Mouse (Mus musculus): Measurements from ENCODE around the gene Lhx1. TPM values are rescaled to one million over a fixed set of nuclear protein-coding genes. Genes with fewer than 3 reads are reported as not detected.

The Lhx1 gene
- polyA plus RNA-seq, 1 experiment from 2014 or later, result 0.05 TPM

DNA sequence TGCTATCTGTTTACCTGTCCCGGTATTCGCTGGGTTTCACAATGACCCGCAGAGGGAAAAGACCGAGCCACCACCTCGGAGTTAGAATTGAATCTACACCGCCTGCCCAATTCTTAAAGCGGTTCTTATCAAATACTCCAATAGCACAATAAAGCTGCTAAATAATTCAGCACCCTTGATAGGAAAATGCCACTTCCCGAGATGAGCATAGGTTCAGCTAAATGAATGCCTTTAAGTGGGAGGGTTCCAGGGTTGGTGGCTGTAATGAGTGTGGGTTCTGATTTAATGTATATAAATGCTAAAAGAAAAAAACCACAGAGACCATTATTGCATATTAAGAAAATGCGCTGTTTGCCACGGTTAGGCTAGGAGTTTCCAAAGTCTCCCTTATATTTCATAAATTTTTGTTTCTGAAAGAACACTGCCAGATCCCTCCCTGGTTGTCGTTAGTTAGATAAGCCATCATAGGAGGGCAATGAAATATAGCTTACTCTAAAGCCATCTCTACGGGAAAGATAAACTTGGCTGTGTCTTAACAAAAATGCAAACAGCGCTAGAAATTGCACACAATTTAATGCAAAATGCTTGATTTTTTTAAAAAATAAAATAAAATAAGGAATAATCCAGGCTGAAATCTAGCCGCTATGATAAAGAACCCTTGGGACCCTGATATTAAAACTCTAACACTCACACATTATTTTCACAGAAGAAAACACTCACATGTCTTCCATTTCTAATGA lies 8.7 kb downstream of the Lhx1 start:
- no peak for ATAC-seq (ENCODE audit: low read depth)
- Histone ChIP-seq H3K36me3 (ENCODE audit: control insufficient read depth, insufficient read depth) (no peaks in the 10 kb centered on the region), H3K27me3 (ENCODE audit: control insufficient read depth, insufficient read depth, low read depth, low read length) (peaks cover 72% of the 10 kb centered on the region), H3K9ac (ENCODE audit: low read depth, low read length) (no peak overlapping the region), H3K9me3 (replicated peaks; ENCODE audit: control insufficient read depth, low read length) (no peaks in the 10 kb centered on the region), H3K27ac (ENCODE audit: low read length) (no peak overlapping the region), H3K4me1 (ENCODE audit: control insufficient read depth, low read depth, low read length) (peaks cover 8% of the 10 kb centered on the region; the same call in 1 of the 2 replicates), H3K4me3 (ENCODE audit: low read depth, low read length) (no peak overlapping the region), H3K4me2 (ENCODE audit: low read depth, low read length) (no peak overlapping the region)
- 6% methylated on average over 14 of the region's 14 CpGs for WGBS (ENCODE audit: insufficient replicate concordance)

DNA sequence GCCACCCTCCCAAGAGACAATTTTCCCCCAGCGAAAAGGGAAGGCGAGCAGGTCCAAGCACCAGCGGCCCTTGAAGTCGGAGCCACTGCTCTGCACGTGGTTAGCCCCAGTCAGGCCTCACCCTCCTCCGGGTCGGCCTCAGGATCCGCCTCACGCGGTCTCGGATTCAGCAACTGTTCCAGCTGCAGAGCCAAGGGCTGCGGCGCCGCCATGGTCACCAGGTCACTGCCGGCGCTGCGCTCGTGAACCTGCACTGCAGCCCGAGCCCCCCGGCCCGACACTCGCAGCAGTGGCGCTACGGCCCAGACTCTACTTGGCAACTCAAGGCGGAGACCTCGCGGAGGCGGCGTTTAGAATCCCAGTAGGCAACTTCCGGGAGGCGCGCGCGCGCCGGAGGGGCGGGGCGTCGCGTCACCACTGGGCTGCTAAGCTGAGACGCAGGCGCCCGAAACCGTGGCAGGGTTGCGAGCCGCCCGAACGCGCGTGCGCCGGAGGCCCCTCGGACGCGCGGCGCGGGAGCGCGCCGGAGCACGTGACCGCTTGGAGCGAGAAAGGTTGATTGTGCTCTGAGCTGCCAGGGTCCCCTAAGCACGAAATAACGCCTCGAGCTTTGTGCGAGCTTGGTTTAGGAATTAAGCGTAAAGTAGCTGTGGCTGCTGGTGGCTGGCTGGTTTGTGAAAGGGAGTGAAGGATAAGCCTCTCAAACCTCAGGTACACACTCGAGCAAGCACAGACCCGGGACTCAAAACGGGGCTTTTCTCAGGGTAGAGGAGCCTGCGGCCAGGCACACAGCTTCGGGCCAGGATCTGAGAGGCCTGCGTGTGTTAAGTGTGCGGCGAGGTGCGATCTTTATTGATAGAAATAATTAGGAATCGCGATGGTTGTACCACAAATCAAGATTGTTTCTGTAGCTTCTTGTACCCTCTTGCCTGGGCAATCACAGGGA lies 11.9 kb downstream of the Lhx1 start, which contains the start of gene Aatf:
Aatf (minus strand) TSS at position 352 of the 946 bp plus-strand sequence.
- Histone ChIP-seq H3K9ac (ENCODE audit: low read depth, low read length) (peak within 1 kb of the TSS; percentile 87), H3K27ac (ENCODE audit: low read length) (peak within 1 kb of the TSS; percentile 59; the same call in 1 of the 2 replicates), H3K4me2 (ENCODE audit: low read depth, low read length) (peak within 1 kb of the TSS; percentile 98), H3K4me3 (ENCODE audit: low read depth, low read length) (peak within 1 kb of the TSS; percentile 89), H3K9me3 (replicated peaks; ENCODE audit: control insufficient read depth, low read length) (no peaks in the 10 kb centered on the region), H3K4me1 (ENCODE audit: control insufficient read depth, low read depth, low read length) (peaks cover 8% of the 10 kb centered on the region; the same call in 1 of the 2 replicates), H3K27me3 (ENCODE audit: control insufficient read depth, insufficient read depth, low read depth, low read length) (peaks cover 40% of the 10 kb centered on the region), H3K36me3 (ENCODE audit: control insufficient read depth, insufficient read depth) (peaks cover 3% of the 10 kb centered on the region; the same call in 1 of the 2 replicates)
- WGBS (ENCODE audit: insufficient replicate concordance), result under 1% methylated on average over 80 of the region's 80 CpGs
- peak; percentile 99 for ATAC-seq (ENCODE audit: low read depth)

DNA sequence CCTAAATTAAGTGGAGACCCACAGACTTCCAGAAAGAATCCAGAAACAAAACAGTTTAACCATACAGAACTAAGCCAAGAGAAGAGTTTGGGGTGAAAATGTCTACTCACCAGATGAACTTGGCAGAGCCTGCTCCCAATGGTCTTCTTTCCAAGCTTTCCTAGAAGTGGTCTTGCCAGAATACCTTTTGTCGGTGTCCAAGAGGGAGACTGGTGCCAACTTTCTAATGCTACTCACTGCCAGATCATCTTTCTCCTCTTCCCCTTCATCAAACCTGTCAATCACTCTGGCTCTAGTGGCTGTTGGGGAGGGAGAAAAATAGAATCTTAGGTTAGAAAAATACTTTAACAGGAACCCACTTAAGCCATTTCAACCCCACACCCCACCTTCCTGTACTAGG lies 13.3 kb downstream of the Lhx1 start:
- 83% methylated on average over 1 of the region's 1 CpGs for WGBS (ENCODE audit: insufficient replicate concordance)
- peaks cover 8% of the 10 kb centered on the region; the same call in 1 of the 2 replicates for H3K4me1 ChIP-seq (ENCODE audit: control insufficient read depth, low read depth, low read length)
- no peak overlapping the region for H3K27ac ChIP-seq (ENCODE audit: low read length)
- H3K4me2 ChIP-seq (ENCODE audit: low read depth, low read length), result peak overlapping the region; percentile 98; the same call in 1 of the 2 replicates
- H3K4me3 ChIP-seq (ENCODE audit: low read depth, low read length), result no peak overlapping the region; the same call in 1 of the 2 replicates
- H3K9me3 ChIP-seq (replicated peaks; ENCODE audit: control insufficient read depth, low read length), result no peaks in the 10 kb centered on the region
- no peak overlapping the region for H3K9ac ChIP-seq (ENCODE audit: low read depth, low read length)
- H3K27me3 ChIP-seq (ENCODE audit: control insufficient read depth, insufficient read depth, low read depth, low read length), result peaks cover 29% of the 10 kb centered on the region
- no peak for ATAC-seq (ENCODE audit: low read depth)
- peaks cover 3% of the 10 kb centered on the region; the same call in 1 of the 2 replicates for H3K36me3 ChIP-seq (ENCODE audit: control insufficient read depth, insufficient read depth)

DNA sequence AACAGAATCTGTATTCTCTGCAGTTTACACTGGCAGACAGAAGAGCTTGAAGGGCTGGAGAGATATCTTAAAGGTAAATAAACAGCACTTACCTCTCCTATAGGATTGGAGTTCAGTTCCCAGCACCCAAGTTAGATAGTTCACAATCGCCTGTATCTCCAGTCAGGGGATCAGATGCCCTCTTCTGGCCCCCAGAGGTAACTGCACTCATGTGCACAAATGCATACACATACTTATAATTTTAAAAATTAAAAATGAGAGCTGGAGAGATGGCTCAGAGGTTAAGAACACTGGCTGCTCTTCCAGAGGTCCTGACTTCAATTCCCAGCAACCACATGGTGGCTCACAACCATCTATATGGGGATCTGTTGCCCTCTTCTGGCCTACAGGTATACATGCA lies 21.0 kb downstream of the Lhx1 start:
- no peak for ATAC-seq (ENCODE audit: low read depth)
- Histone ChIP-seq H3K9me3 (replicated peaks; ENCODE audit: control insufficient read depth, low read length) (no peaks in the 10 kb centered on the region), H3K36me3 (ENCODE audit: control insufficient read depth, insufficient read depth) (peaks cover 9% of the 10 kb centered on the region), H3K4me1 (ENCODE audit: control insufficient read depth, low read depth, low read length) (no peaks in the 10 kb centered on the region), H3K27ac (ENCODE audit: low read length) (no peak overlapping the region), H3K4me3 (ENCODE audit: low read depth, low read length) (no peak overlapping the region), H3K27me3 (ENCODE audit: control insufficient read depth, insufficient read depth, low read depth, low read length) (no peaks in the 10 kb centered on the region), H3K4me2 (ENCODE audit: low read depth, low read length) (no peak overlapping the region), H3K9ac (ENCODE audit: low read depth, low read length) (no peak overlapping the region)
- WGBS (ENCODE audit: insufficient replicate concordance), result 94% methylated on average over 1 of the region's 1 CpGs

GRCm38 (mm10) chr11:84497944-84498343 lies 27.4 kb downstream of the Lhx1 start:
- Histone ChIP-seq H3K27ac (ENCODE audit: low read length) (no peak overlapping the region), H3K27me3 (ENCODE audit: control insufficient read depth, insufficient read depth, low read depth, low read length) (no peaks in the 10 kb centered on the region), H3K36me3 (ENCODE audit: control insufficient read depth, insufficient read depth) (no peaks in the 10 kb centered on the region), H3K4me3 (ENCODE audit: low read depth, low read length) (no peak overlapping the region), H3K9ac (ENCODE audit: low read depth, low read length) (no peak overlapping the region), H3K4me1 (ENCODE audit: control insufficient read depth, low read depth, low read length) (no peaks in the 10 kb centered on the region), H3K4me2 (ENCODE audit: low read depth, low read length) (no peak overlapping the region), H3K9me3 (replicated peaks; ENCODE audit: control insufficient read depth, low read length) (no peaks in the 10 kb centered on the region)
- no peak for ATAC-seq (ENCODE audit: low read depth)
- WGBS (ENCODE audit: insufficient replicate concordance), result 60% methylated on average over 2 of the region's 2 CpGs

GRCm38 (mm10) chr11:84496901-84497300 lies 28.4 kb downstream of the Lhx1 start:
- H3K4me3 ChIP-seq (ENCODE audit: low read depth, low read length), result no peak overlapping the region
- no peaks in the 10 kb centered on the region for H3K4me1 ChIP-seq (ENCODE audit: control insufficient read depth, low read depth, low read length)
- no peak for ATAC-seq (ENCODE audit: low read depth)
- no peak overlapping the region for H3K27ac ChIP-seq (ENCODE audit: low read length)
- H3K36me3 ChIP-seq (ENCODE audit: control insufficient read depth, insufficient read depth), result no peaks in the 10 kb centered on the region
- no peaks in the 10 kb centered on the region for H3K27me3 ChIP-seq (ENCODE audit: control insufficient read depth, insufficient read depth, low read depth, low read length)
- no peak overlapping the region for H3K9ac ChIP-seq (ENCODE audit: low read depth, low read length)
- H3K4me2 ChIP-seq (ENCODE audit: low read depth, low read length), result no peak overlapping the region
- no peaks in the 10 kb centered on the region for H3K9me3 ChIP-seq (replicated peaks; ENCODE audit: control insufficient read depth, low read length)

GRCm38 (mm10) chr11:84495774-84496173 lies 29.6 kb downstream of the Lhx1 start:
- no peaks in the 10 kb centered on the region for H3K9me3 ChIP-seq (replicated peaks; ENCODE audit: control insufficient read depth, low read length)
- no peaks in the 10 kb centered on the region for H3K27me3 ChIP-seq (ENCODE audit: control insufficient read depth, insufficient read depth, low read depth, low read length)
- H3K9ac ChIP-seq (ENCODE audit: low read depth, low read length), result no peak overlapping the region
- H3K36me3 ChIP-seq (ENCODE audit: control insufficient read depth, insufficient read depth), result peaks cover 3% of the 10 kb centered on the region; the same call in 1 of the 2 replicates
- H3K4me3 ChIP-seq (ENCODE audit: low read depth, low read length), result no peak overlapping the region
- no peaks in the 10 kb centered on the region for H3K4me1 ChIP-seq (ENCODE audit: control insufficient read depth, low read depth, low read length)
- H3K4me2 ChIP-seq (ENCODE audit: low read depth, low read length), result no peak overlapping the region
- ATAC-seq (ENCODE audit: low read depth), result no peak
- H3K27ac ChIP-seq (ENCODE audit: low read length), result no peak overlapping the region
- WGBS (ENCODE audit: insufficient replicate concordance), result 79% methylated on average over 4 of the region's 4 CpGs

DNA sequence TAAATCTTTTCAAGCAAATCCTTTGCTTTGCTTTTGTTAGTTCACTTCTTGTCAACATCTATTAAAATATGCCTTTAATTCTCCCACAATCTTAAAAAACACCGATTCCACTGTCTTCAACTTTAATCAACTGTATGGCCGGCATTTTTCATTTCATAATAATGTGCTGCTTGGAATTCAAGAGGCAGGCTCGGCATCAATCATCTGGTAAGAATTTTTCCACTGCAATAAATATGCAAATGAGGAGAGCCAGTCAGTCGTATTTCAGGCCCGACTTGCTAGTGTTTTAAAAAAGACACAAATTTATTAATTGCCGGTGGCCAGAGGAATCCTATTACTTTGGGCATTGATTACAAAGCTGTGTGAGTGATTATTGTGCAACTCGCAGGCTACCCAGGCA lies 43.7 kb downstream of the Lhx1 start:
- H3K27me3 ChIP-seq (ENCODE audit: control insufficient read depth, insufficient read depth, low read depth, low read length), result no peaks in the 10 kb centered on the region
- no peaks in the 10 kb centered on the region for H3K4me1 ChIP-seq (ENCODE audit: control insufficient read depth, low read depth, low read length)
- H3K9me3 ChIP-seq (replicated peaks; ENCODE audit: control insufficient read depth, low read length), result no peaks in the 10 kb centered on the region
- no peak overlapping the region for H3K27ac ChIP-seq (ENCODE audit: low read length)
- H3K4me2 ChIP-seq (ENCODE audit: low read depth, low read length), result no peak overlapping the region
- H3K4me3 ChIP-seq (ENCODE audit: low read depth, low read length), result no peak overlapping the region
- ATAC-seq (ENCODE audit: low read depth), result no peak
- H3K9ac ChIP-seq (ENCODE audit: low read depth, low read length), result no peak overlapping the region
- no peaks in the 10 kb centered on the region for H3K36me3 ChIP-seq (ENCODE audit: control insufficient read depth, insufficient read depth)
- 74% methylated on average over 7 of the region's 7 CpGs for WGBS (ENCODE audit: insufficient replicate concordance)

All from liver, embryonic 16.5 days (tissue).